Mouse (Mus musculus) cerebellum, postnatal 25 days (tissue): ENCODE data around the gene Fam173b.
"Not testable (repeated sequence)": the region's sequence is repeated elsewhere in the genome, so short reads cannot be mapped to it uniquely, and the experiment has no call there.

ENCODE experiments used
- DNase-seq, 2 experiments: peaks; one replicate each; pipeline ENCODE4 v3.0.0; 2021; ENCODE audit warnings: mixed read lengths in 2 of 2

Gene Fam173b

GRCm38 (mm10) chr15:31601646-31602374, at the start of gene Fam173b, which contains the start of gene Cct5:
Fam173b (plus strand) TSS chr15:31601852.
Cct5 (minus strand) TSS chr15:31601804.
- peak; percentile 98 to 100 for DNase-seq

GRCm38 (mm10) chr15:31554855-31555254, 46.8 kb upstream of the Fam173b start:
- DNase-seq: no peak

- DNase-seq: no peak
These were observed 40.3 kb upstream of the Fam173b start for GRCm38 (mm10) chr15:31561390-31561789.

GRCm38 (mm10) chr15:31561976-31562375, 39.7 kb upstream of the Fam173b start:
- DNase-seq: no peak

- no peak for DNase-seq
These were observed 38.8 kb upstream of the Fam173b start for GRCm38 (mm10) chr15:31562847-31563246.

GRCm38 (mm10) chr15:31563577-31564546, 37.8 kb upstream of the Fam173b start:
- DNase-seq: no peak

GRCm38 (mm10) chr15:31565184-31565583, 36.5 kb upstream of the Fam173b start, which contains the start of gene Cmbl:
Cmbl (plus strand) TSS chr15:31565389.
- no peak for DNase-seq

- DNase-seq: no peak
These were observed 35.9 kb upstream of the Fam173b start for GRCm38 (mm10) chr15:31565786-31566185.

GRCm38 (mm10) chr15:31567431-31567830, 34.2 kb upstream of the Fam173b start:
- no peak for DNase-seq

GRCm38 (mm10) chr15:31568581-31568996, 33.1 kb upstream of the Fam173b start:
- peak in 1 of 2 experiments; percentile 21 for DNase-seq

GRCm38 (mm10) chr15:31569325-31570022, 32.2 kb upstream of the Fam173b start:
- no peak for DNase-seq

- no peak for DNase-seq
These were observed 30.7 kb upstream of the Fam173b start for GRCm38 (mm10) chr15:31570959-31571358.

GRCm38 (mm10) chr15:31571906-31572722, 29.5 kb upstream of the Fam173b start:
- peak in 1 of 2 experiments; percentile 43 for DNase-seq

GRCm38 (mm10) chr15:31573287-31573686, 28.4 kb upstream of the Fam173b start:
- no peak for DNase-seq

- DNase-seq: no peak
These were observed 28.0 kb upstream of the Fam173b start for GRCm38 (mm10) chr15:31573692-31574091.

GRCm38 (mm10) chr15:31576076-31576475, 25.6 kb upstream of the Fam173b start:
- no peak for DNase-seq

- not testable (repeated sequence) for DNase-seq
These were observed 20.6 kb upstream of the Fam173b start for GRCm38 (mm10) chr15:31581086-31581485.

GRCm38 (mm10) chr15:31583304-31584085, 18.2 kb upstream of the Fam173b start:
- no peak for DNase-seq

GRCm38 (mm10) chr15:31585238-31585637, 16.4 kb upstream of the Fam173b start:
- no peak for DNase-seq

- no peak for DNase-seq
These were observed 15.6 kb upstream of the Fam173b start for GRCm38 (mm10) chr15:31586088-31586487.

GRCm38 (mm10) chr15:31586519-31586918, 15.1 kb upstream of the Fam173b start:
- DNase-seq: peak; percentile 88 to 92
